Mouse (Mus musculus) layer of hippocampus, postnatal 25 days (tissue): ENCODE measurements at regions not wholly inside any gene's neighbourhood (a gene's known extent, or its start where the extent isn't known, plus 50 kb on each side); places are given as distances from the start of the nearest gene placed in this dataset.

Experiments
- DNase-seq, 2 experiments: peaks; one replicate each; pipeline ENCODE4 v3.0.0; 2022; ENCODE audit warnings: mixed read lengths in 2 of 2, low spot score in 1 of 2; ENCODE audit errors: extremely low spot score in 1 of 2

DNA sequence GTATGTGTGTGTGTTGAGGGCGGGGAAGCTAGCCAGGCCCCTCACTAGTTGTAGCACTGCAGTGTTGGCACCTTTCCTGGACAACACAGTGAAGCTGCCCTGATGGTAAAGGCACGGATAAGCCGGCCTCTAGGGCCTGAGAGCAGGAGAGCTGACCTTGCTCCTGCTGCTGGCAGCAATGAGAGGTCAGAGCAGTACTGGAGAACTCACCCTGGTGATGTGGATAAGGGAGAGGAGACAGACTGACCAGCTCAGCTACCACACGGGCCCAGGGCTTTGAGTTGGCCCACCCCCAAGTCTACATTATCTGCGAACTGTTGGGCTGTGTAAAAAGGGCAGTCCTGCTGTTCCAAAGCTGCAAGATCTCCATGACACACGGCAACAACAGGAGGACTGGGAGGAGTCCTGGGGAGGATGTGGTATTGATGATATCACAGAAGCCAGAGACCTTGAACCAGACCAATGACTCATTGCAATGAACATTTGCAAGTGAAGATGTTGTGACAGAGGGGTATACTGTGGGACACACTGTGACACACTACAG is 131.4 kb upstream of the Map1b start:
- no peak for DNase-seq

DNA sequence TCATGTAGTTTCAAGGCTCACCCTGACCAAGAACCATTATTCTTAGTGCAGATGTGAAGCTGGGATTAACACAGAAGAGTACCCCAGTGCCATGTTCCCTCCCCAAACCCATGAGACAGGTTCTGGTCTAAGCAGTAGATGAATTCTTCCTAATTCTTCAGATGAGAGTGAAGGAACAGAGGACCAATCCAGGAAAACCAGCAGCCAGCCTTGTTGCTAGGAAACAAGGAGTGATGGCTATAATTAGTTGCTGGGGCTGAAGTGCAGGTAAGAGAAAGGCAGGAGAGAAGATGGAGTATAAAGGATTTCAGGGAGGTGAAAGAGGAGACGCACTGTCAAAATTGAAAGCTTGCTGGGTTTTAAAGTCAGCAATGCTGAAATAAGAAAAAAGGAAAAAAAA is 128.4 kb upstream of the Map1b start:
- DNase-seq = no peak

DNA sequence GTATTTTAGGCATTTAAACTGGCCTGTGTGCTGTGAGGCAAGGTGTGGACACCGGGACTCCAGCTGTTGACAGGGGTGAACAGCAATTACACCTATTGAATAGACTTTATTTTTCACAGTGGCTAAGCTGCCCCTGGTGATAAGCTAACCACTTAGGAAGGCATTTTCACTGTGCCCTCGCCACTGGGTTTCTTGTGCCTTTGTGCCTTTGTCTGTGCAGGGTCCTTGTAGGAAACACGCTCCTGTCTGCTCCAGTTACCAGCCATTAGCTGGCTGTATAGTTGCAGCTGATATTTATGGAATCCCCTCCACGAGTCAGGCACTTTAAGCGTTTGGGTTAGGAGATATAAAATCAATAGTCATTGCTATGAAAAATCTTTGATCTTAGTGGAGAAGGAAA is 126.5 kb upstream of the Map1b start:
- DNase-seq = no peak

DNA sequence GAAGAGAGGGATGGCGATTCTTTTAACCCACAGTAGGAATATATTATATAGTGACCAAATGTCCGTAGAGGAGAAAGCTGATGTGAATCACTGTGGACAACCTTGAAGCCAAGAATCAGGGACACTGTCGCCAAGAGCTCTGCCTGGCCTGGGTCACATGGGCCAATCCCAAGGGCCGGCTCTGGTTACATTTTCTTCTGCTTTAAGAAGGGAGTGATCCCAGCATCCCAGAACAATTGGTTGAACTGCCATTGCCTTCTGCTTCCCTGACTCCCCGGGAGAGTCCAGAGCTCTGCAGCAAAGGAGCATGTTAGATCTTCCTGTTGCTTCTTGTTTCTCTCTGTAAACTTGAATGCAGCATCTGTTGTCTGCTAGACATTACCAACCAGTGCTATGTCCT is 126.0 kb upstream of the Map1b start:
- no peak for DNase-seq

DNA sequence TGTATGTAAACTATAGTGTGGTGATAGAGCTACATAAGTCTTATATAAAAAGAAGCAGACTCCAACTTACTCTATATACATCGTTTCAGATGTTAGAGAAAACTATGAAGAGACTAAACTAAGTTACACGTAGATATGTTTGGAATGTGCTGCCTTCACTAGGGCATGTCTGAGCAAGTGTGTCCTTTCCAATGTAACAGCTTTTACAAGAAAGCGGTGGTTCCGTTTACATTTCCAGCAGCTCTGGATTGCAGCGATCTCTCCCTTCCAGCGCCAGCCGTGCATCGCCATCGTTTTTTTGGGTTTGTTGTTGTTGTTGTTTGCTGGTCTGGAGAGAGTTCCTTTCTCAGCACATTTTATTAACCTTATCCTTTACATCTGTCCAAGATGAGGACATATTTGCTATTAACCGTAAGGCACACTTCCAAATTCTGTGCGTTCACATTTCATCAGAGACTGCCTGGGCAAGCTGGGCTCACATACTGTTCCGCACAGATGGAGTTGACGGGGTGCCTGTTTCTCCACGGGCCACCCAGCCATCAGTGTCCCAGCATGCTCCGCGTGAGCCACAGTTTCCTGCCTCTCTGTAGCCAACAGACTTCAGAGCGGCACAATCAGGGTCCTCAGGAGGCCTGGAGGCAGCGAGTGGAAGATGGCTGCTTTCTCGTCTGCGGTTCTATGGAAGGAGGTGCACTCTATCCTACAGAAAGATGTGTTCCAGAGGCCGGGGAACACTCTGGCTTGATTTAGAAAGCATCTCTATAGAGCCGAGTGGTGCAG is 125.2 kb upstream of the Map1b start:
- peak; percentile 31 to 37 for DNase-seq

DNA sequence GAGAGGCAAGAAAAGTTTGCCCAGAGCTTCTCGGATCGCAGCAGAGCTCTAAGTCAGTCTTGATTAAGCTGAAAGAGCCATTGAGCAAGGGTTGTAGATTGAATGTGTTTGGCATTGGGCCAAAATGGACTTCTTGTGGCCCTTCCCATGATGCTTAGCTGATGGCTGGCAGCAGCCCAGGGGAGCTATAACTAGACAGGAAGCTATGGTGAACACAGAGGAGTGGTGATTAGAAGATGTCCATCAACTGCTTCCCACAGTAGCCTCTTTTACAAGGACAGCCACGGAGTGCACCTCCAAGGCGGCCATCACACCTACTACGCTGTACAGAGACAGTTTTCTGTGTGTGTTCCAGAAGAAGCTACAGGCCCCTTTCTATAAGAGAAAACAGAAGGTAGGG is 116.4 kb upstream of the Map1b start:
- no peak for DNase-seq

DNA sequence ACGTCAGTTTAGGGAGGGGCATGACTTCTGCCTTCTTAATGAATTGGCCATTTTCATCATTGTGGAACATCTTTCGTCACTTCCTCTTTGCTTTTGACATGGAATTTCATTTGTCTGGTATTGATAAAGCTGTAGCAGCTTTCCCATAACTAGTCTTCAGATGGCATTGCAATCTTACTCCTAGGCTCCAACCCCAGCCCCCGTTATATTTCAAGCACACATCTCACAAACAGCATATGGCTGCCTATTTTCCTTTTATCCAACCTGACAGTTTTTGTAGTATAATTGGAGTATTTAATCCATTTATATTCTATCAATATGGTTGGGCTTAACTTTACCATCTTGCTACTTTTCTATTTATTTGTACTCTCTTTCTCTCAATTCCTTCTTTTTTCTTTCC is 114.5 kb upstream of the Map1b start:
- DNase-seq = no peak

DNA sequence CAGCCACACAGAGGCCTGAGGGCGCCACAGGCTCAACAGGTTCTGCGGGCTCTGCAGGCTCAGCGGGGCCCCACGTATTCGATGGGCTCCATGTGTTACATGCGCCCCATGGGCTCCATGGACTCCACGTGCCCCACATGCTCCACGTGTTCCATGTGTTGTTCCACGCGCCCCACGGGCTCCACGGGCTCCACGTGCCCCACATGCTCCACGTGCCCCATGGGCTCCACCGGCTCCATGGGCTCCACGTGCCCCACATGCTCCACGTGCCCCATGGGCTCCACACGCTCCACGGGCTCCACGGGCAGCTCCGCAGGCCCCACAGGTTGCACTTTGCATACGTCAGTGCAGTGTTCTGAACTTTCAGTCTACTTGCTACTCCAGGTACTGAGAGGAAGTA is 114.0 kb upstream of the Map1b start:
- DNase-seq = no peak

DNA sequence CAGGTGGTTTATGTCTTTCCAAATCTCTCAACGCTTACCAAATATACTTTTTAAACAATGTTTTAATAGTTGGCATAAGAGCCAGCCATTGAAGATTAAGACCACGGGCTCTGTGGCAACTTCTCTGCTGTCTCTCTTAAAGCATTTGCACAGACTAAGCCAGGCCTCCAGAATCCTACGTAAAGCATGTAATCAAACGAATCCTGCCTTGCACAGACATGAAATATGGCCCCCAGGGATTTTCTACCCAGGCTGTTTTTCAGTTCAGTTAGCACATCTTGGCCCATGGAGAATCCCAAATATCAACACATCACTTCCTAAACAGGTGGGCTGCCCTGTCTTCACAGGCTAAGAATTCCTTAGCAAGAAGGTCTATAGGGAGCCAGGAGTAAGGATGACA is 108.9 kb upstream of the Map1b start:
- no peak for DNase-seq

DNA sequence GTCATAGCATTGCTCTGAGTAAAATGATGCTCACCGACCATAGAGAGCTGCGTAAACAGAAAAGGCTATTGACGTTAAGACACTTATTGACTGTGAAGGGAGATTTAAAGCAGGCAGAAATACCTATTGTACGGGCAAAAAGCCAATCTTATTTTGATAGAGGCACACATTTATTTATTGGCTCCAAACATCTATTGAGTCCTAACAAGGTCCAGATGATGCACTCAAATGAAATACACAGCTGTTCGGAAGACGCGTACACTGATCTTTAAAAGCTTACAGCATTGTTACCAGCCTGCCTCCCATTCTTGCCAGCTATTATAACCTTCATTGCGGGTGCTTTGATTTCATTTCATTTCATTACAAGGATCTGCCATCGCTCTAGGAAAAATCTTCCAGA is 102.0 kb upstream of the Map1b start:
- no peak for DNase-seq

DNA sequence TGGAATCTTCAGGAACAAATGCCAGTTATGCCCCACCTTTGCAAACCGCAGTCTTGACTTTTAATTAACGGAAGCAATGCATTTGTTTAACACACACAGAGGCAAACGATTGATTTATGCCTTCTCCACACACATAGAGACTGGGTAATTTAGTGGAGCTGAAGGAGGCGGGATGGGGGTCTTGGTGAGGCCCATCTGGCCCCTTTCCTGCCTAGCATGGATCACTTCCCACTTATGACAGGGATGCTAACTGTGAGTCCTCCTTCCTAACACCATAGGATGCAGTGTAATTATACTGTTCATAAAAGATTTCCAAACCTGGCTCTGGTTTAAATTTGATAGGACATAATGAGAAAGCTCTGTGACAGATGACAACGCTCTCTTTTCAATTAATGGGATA is 101.1 kb upstream of the Map1b start:
- DNase-seq = no peak

DNA sequence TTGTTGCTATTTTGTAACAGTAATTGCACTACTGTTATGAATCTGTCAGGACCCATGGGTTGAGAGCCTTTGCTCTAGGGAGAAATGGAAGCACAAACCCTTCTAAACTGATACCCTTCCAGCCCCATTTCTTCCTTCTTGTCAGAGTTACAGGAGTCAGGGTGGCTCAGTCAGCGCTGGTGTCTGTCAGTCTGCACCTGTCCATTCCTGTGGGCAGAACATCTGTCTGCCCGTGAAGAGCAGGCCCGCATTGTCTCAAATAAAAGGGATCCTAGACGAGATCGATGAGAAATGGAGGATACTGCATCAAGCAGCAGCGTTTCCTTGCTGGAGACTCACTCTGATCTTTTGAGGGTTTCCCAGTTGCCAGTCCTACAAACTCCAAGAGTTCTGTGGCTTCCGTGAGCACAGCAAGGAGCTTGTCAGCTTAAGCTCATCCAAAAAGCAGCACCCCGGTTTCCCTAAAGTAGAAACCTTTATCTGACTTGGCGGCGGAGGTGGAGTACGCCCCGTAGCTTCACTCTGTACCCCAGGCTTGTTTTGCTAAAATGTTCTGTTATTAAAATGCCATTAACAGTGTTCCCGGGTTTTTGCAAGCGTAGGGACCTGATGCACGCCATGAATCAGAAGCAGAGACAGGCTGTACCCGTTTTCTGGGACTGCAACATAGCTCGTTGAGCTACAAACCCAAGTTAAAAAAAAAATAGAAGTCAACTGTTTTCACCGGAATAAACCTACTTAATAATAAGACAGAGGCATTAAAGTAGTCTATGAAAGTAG is 95.6 kb upstream of the Map1b start:
- DNase-seq = no peak

DNA sequence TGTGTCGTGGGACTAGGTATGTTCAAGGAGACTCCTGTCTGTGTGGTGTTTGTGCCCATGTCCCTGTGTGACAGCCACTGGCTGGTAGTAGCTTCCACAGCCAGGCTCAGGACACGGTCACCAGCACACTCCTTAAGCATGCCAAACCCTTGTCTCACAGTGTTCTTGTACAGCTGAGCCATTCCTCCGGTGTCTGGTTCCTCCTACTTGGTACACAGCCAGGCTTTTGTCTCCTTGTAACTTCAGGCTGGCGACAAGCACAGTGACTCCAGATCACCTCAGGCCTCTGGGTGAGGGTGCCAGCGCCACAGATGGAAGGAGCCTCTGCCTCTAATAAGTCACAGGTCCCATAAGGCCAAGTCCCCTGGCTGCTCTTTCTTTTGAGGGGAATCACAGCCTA is 94.2 kb upstream of the Map1b start:
- DNase-seq = no peak

DNA sequence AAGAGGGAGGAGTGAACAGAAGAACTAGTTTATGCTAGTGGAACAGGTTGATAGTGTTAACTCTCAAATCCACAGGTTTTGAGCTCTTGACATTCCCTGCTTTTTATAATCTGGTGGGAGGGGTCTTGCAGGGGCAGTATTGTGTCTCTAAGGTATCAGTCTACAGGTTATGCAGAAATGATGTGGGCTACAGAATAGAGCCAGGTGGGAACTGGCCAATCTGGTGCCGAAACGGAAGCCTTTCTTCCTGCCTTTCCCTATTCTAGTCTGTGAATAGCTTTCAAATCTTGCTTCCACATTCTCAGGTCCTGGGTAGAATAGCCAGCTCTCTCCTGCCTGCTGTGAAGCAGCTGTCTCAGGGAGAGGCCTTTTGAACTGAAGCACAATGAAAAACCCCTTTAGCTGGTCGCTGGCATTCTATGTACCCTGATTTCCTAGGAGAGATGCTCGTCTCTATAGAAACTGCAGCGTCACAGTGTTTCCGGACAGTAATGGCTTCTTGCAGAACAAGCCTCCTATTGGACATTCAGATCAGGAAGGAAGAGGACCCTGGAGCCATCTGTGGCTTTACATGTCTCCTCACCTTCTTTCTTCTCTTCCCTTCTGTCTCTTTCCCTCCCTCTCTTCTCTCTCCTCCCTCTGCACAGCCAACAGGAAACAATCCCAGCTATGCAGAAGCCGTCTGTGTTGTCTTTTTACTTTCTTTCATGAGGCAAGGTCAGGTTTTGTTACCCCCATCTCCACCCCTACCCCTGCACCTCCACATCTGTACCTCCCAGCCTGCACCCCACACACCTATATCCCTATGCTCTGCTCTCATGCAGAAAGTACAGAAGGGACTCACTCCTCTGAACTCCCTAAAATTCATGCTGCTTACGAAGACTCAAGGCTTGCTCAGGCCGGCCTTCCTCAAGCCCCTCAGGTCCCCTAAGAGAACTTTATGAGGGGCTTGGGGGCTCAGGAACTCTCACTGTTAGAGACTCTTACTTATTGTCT is 93.1 kb upstream of the Map1b start:
- no peak for DNase-seq

DNA sequence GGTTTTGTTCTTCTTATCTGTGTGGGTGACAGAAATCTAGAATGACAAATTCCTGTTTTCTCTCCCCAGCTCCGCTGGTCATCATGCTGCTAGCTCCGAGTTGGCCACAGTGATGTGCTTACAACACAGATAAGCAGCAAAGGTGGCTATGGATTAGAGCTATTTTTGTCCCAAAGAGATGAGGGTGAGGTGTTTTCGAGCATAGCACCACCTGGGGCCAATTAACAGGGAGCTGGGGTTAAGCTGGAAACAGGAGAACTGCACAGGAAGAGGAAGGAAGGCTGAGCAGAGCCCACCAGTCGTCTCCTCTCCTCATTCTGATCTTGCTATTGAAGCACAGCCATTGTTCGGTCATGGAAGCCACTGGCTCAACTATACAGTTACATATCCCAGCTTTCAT is 92.3 kb upstream of the Map1b start:
- DNase-seq = no peak

DNA sequence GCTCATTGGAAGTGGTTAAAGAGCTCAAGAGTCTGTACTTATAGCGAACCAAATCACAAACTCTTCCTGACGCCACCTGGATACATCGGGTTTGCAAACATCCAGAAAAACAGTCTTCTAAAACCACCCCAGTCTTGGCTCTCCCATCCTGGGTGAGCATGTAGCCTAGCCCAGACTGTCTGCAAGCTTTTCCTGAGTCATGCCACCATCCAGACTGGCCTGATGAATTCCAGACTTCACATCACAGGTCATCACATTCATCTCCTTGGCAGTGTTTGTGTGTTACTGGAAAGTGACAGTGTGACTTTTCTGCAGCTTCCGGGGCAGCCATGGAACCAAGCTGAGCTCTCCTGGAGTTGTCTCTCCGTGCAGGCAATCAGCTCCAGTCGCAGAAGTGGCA is 90.9 kb upstream of the Map1b start:
- DNase-seq = no peak

DNA sequence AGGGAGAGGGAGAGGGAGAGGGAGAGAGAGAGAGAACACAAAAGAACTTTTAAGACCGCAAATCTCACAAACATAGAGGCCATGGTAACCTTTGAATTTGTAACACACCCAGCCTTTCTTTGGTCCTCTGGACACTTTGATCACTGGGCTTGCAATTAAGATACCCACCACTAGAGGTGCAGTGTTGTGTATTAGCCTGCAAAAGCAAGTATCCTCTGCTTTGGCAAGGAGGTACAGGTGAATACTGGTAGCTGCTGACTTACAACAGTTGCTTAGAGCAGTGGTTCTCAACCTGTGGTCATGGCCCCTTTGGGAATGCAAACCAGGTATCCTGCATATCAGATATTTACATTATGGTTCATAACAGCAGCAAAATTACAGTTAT is 90.3 kb upstream of the Map1b start:
- no peak for DNase-seq

DNA sequence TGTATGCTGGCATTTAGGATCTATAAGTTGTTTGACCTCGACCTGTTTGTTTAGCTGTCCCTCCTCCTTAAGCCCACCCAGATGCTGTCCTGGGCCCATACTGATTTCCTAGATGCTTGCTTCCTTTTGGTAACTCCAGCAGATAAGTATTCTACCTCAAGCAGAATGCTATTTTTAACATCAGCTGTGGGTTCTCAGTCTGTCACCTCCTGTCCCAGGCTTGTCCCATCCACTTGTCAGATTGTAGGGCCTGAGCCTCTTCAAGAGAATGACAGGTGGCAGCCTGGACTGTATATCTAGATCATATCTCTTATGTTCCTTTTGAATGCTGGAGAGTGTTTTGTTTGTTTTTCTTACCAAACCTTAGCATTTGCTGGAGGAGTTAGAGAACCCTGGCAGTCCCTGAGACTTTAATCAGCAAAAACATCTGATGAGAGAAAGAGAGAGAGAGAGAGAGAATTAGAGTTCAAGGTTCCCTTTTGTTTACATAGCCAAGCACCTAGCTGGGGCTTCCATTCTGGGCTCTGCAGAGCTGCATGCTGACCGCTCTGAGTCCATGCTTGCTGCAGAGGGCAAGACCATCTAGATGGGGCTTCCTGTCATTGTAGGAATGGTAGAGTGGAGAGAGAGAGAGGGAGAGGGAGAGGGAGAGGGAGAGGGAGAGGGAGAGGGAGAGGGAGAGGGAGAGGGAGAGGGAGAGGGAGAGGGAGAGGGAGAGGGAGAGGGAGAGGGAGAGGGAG is 89.7 kb upstream of the Map1b start:
- DNase-seq = no peak

DNA sequence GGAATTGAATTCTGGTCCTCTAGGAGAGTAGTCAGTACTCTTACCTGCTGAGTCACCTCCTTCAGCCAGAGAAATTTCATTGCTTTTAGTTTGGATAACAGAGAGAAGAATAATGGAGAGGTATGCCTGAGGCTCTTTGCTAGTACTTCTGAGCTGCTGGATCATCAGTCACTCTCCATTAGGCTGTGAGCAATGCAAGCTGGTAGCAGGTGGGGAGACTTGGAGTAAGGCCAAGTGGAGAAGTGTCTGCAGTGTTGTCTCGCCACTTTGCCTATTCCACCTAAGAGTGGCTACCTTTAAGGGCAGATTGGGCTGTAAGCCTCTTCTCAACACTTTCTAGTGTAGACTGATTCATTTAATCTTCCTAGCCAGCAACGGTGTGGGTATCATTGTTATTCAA is 81.6 kb upstream of the Map1b start:
- DNase-seq = no peak
